30 mouse cellular contexts compared by ENCODE assay signal in the genomic region with DNA sequence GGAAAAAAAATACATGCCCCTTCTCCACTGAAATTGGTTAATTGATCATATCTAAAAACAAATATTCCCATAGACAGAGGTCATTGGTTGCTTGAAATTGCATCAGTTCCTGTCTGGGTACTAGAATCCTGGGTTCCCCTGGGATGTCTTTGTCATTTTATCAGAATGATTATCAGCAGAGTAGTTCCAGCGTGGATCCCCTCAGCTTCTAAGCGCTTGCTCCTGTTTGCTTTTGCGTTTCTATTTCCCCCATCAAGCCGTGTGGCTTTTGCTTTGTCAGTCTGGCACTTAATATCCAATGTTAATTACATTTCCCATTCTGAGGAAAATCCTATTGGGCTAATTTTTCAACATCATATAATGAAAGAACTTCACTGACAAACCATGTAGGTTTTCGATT.
DNase-seq lines count a peak whose midpoint lies in the region; ATAC-seq and TF ChIP-seq lines count a peak whose summit lies in the region.
"Had no signal": no experiment of that assay in that cellular context is flagged by ENCODE, and none has a peak within 500 bp of the region (broad histone marks: within the 10 kb centered on the region; RNA-seq: fewer than 3 reads in every experiment).

No protein-coding gene starts in this region.

- no peaks in the 10 kb centered on the region for H3K36me3 ChIP-seq in hindbrain, embryonic 12.5 days
- H3K36me3 ChIP-seq in hindbrain, postnatal 0 days (ENCODE audit: insufficient read depth, low read length): no peaks in the 10 kb centered on the region
- H3K36me3 ChIP-seq in midbrain, postnatal 0 days (ENCODE audit: insufficient read depth, low read length): no peaks in the 10 kb centered on the region
- H3K36me3 ChIP-seq in intestine, embryonic 15.5 days: no peaks in the 10 kb centered on the region
- H3K36me3 ChIP-seq: embryonic facial prominence, embryonic 13.5 days; G1E; heart, embryonic 15.5 days; limb, embryonic 15.5 days had no signal

- DNase-seq in layer of hippocampus, adult 2 months (ENCODE audit: low spot score in 2 of 2): no peak
- no peak for DNase-seq in layer of hippocampus, adult 8-10 months (ENCODE audit: low spot score in 2 of 2)
- DNase-seq in hindbrain, postnatal 0 days (ENCODE audit: low spot score): peak; percentile 38
- peak; percentile 36 for DNase-seq in midbrain, postnatal 0 days (ENCODE audit: low spot score)
- no peak for DNase-seq in left cerebral cortex, adult 18-20 months (ENCODE audit: low spot score in 2 of 2)
- no peak for DNase-seq in thymus, postnatal 25 days
- DNase-seq: adrenal gland, adult 2 months; B cell, adult 2 months; cerebellum, adult 8-10 months; cerebellum, postnatal 36 days; embryo, embryonic 11 days; heart, postnatal 36 days; kidney, postnatal 36 days; layer of hippocampus, adult 9-11 months; left cerebral cortex, postnatal 4 days; lung, embryonic 14.5 days; lung, postnatal 36 days had no signal

- H3K9me3 ChIP-seq in hindbrain, embryonic 12.5 days (replicated peaks): no peaks in the 10 kb centered on the region
- no peaks in the 10 kb centered on the region for H3K9me3 ChIP-seq in hindbrain, postnatal 0 days (ENCODE audit: low read length)
- H3K9me3 ChIP-seq in midbrain, postnatal 0 days (ENCODE audit: low read length): no peaks in the 10 kb centered on the region
- H3K9me3 ChIP-seq in intestine, embryonic 15.5 days: no peaks in the 10 kb centered on the region
- H3K9me3 ChIP-seq: embryonic facial prominence, embryonic 13.5 days; heart, embryonic 15.5 days; limb, embryonic 15.5 days had no signal

- no peak overlapping the region for H3K9ac ChIP-seq in hindbrain, embryonic 12.5 days
- H3K9ac ChIP-seq in hindbrain, postnatal 0 days (replicated peaks; ENCODE audit: low read length): peak overlapping the region; percentile 28; the same call in 1 of the 2 replicates
- H3K9ac ChIP-seq in midbrain, postnatal 0 days (replicated peaks; ENCODE audit: low read length, poor library complexity, severe bottlenecking): peak overlapping the region; percentile 52
- H3K9ac ChIP-seq in intestine, embryonic 15.5 days: no peak overlapping the region
- H3K9ac ChIP-seq: embryonic facial prominence, embryonic 13.5 days; heart, embryonic 15.5 days; limb, embryonic 15.5 days; liver, embryonic 14.5 days; lung, embryonic 14.5 days had no signal

- H3K4me3 ChIP-seq in layer of hippocampus, adult 2 months: peak overlapping the region; percentile 28
- no peak overlapping the region for H3K4me3 ChIP-seq in hindbrain, embryonic 12.5 days
- peak overlapping the region; percentile 54; the same call in 1 of the 2 replicates for H3K4me3 ChIP-seq in hindbrain, postnatal 0 days (ENCODE audit: low read length)
- peak overlapping the region; percentile 54 for H3K4me3 ChIP-seq in midbrain, postnatal 0 days (ENCODE audit: low read depth, low read length)
- no peak overlapping the region for H3K4me3 ChIP-seq in intestine, embryonic 15.5 days (replicated peaks)
- H3K4me3 ChIP-seq: embryonic facial prominence, embryonic 13.5 days; erythroblast, embryonic 14.5 days; heart, embryonic 15.5 days; limb, embryonic 15.5 days; megakaryocyte, embryonic 14.5 days had no signal

- no peak for TF ChIP-seq CTCF in layer of hippocampus, adult 2 months (conservative IDR thresholded peaks at IDR 0.05)
- no peak for TF ChIP-seq CTCF in hindbrain, postnatal 0 days (IDR thresholded peaks at IDR 0.05; ENCODE audit: low read depth)
- no peak for TF ChIP-seq CTCF in midbrain, postnatal 0 days (IDR thresholded peaks at IDR 0.05)

- H3K4me1 ChIP-seq in hindbrain, embryonic 12.5 days: peaks cover 27% of the 10 kb centered on the region
- no peaks in the 10 kb centered on the region for H3K4me1 ChIP-seq in hindbrain, postnatal 0 days (ENCODE audit: insufficient read depth, low read length)
- H3K4me1 ChIP-seq in midbrain, postnatal 0 days (ENCODE audit: insufficient read depth, low read length): peaks cover 6% of the 10 kb centered on the region
- no peaks in the 10 kb centered on the region for H3K4me1 ChIP-seq in intestine, embryonic 15.5 days (replicated peaks)
- H3K4me1 ChIP-seq: limb, embryonic 15.5 days had no signal

- peak overlapping the region; percentile 57 for H3K4me2 ChIP-seq in hindbrain, embryonic 12.5 days (replicated peaks)
- H3K4me2 ChIP-seq in hindbrain, postnatal 0 days (ENCODE audit: low read depth, low read length): peak overlapping the region; percentile 72
- peak overlapping the region; percentile 69 for H3K4me2 ChIP-seq in midbrain, postnatal 0 days (ENCODE audit: low read depth, low read length, poor library complexity, severe bottlenecking)
- no peak overlapping the region for H3K4me2 ChIP-seq in intestine, embryonic 15.5 days (replicated peaks)
- H3K4me2 ChIP-seq: embryonic facial prominence, embryonic 13.5 days; heart, embryonic 15.5 days; limb, embryonic 15.5 days; lung, embryonic 14.5 days had no signal

- peak overlapping the region; percentile 67 for H3K27ac ChIP-seq in layer of hippocampus, adult 2 months
- no peak overlapping the region; the same call in 1 of the 2 replicates for H3K27ac ChIP-seq in hindbrain, embryonic 12.5 days
- no peak overlapping the region for H3K27ac ChIP-seq in hindbrain, postnatal 0 days
- H3K27ac ChIP-seq in midbrain, postnatal 0 days (ENCODE audit: low read depth, low read length): no peak overlapping the region
- no peak overlapping the region for H3K27ac ChIP-seq in intestine, embryonic 15.5 days
- H3K27ac ChIP-seq: embryonic facial prominence, embryonic 13.5 days; heart, embryonic 15.5 days; limb, embryonic 15.5 days; liver, embryonic 14.5 days; stomach, postnatal 0 days had no signal

- H3K27me3 ChIP-seq in hindbrain, embryonic 12.5 days: no peaks in the 10 kb centered on the region
- H3K27me3 ChIP-seq in hindbrain, postnatal 0 days (ENCODE audit: insufficient read depth, low read length): no peaks in the 10 kb centered on the region
- H3K27me3 ChIP-seq in midbrain, postnatal 0 days (ENCODE audit: insufficient read depth, low read length): no peaks in the 10 kb centered on the region
- H3K27me3 ChIP-seq in intestine, embryonic 15.5 days (replicated peaks): no peaks in the 10 kb centered on the region
- H3K27me3 ChIP-seq: CH12.LX; heart, embryonic 15.5 days had no signal

- ATAC-seq in hindbrain, embryonic 12.5 days (ENCODE audit: low FRiP score): no peak
- no peak for ATAC-seq in hindbrain, postnatal 0 days
- ATAC-seq in midbrain, postnatal 0 days (ENCODE audit: low FRiP score): no peak
- ATAC-seq in intestine, embryonic 15.5 days: no peak
- ATAC-seq: intestine, embryonic 16.5 days; Patski had no signal

- 46% methylated on average over 5 of the region's 5 CpGs for WGBS in hindbrain, embryonic 12.5 days
- 48% methylated on average over 5 of the region's 5 CpGs for WGBS in hindbrain, postnatal 0 days
- WGBS in midbrain, postnatal 0 days: 35% methylated on average over 5 of the region's 5 CpGs
- 77% methylated on average over 5 of the region's 5 CpGs for WGBS in intestine, embryonic 15.5 days

Comparison
In these comparisons a context has a peak if more than half of its experiments do, and no peak if none do; other contexts are left out.
1. H3K4me3 ChIP-seq: peak in layer of hippocampus, adult 2 months (single experiment), hindbrain, postnatal 0 days (single experiment) and midbrain, postnatal 0 days (single experiment); none in hindbrain, embryonic 12.5 days (single experiment) and intestine, embryonic 15.5 days (single experiment).
2. H3K9ac ChIP-seq: peak in hindbrain, postnatal 0 days (single experiment) and midbrain, postnatal 0 days (single experiment); none in hindbrain, embryonic 12.5 days (single experiment) and intestine, embryonic 15.5 days (single experiment).
3. DNase-seq: peak in hindbrain, postnatal 0 days (single experiment) and midbrain, postnatal 0 days (single experiment); none in layer of hippocampus, adult 2 months (0 of 2), layer of hippocampus, adult 8-10 months (0 of 2), left cerebral cortex, adult 18-20 months (0 of 2) and thymus, postnatal 25 days (single experiment).